ENCODE assay signal across 12 mouse cellular contexts in the genomic region with DNA sequence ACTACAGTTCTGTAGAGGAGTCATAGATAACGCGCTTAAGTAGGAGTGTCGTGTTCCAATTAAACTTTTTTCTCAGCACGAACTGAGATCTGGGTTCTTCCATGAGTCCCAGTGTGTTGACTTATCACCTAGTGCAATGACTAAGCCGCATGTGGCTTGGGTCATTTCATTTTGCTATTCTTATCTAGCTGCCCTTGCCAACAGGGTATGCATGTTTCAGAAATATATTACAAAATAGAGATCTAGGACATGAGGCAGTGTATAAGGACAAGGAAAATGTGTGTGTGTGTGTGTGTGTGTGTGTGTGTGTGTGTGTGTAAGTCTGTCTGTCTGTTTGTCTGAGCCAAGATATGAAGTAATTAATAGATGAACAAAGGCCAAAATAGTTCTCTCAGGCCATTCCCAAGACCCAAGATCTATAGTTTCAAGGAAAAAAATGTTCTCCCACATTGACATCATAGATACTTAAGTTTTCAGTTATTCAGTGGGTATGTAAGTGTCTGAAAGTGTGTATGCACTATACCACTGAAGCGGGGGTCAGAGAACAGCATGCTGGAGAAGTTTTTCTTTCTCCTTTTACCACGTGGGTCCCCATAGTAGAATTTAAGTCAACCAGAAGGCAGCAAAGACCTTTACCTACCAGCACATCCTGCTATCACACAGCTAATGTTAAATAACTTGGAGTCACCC.
A peak's percentile ranks its signal among the peaks of the same experiment; 100 is the strongest.
DNase-seq lines count a peak whose midpoint lies in the region; ATAC-seq lines count a peak whose summit lies in the region.
"Had no signal": no experiment of that assay in that cellular context is flagged by ENCODE, and none has a peak within 500 bp of the region (broad histone marks: within the 10 kb centered on the region; RNA-seq: fewer than 3 reads in every experiment).

No protein-coding gene starts in this region.

- H3K4me1 ChIP-seq in heart, embryonic 14.5 days (ENCODE audit: control insufficient read depth in 2 of 2, insufficient read depth in 2 of 2, low read length in 2 of 2): no peaks in the 10 kb centered on the region
- peaks cover 12% of the 10 kb centered on the region; the same call in 1 of the 2 replicates for H3K4me1 ChIP-seq in midbrain, embryonic 12.5 days
- H3K4me1 ChIP-seq in midbrain, embryonic 14.5 days (ENCODE audit: control insufficient read depth, insufficient read depth, low read length): peaks cover 8% of the 10 kb centered on the region; the same call in 1 of the 2 replicates
- peaks cover 12% of the 10 kb centered on the region; the same call in 1 of the 2 replicates for H3K4me1 ChIP-seq in hindbrain, embryonic 13.5 days (replicated peaks)
- H3K4me1 ChIP-seq: liver, embryonic 12.5 days; stomach, embryonic 15.5 days had no signal

- no peaks in the 10 kb centered on the region for H3K27me3 ChIP-seq in heart, embryonic 14.5 days (ENCODE audit: control insufficient read depth, insufficient read depth, low read length)
- peaks cover 3% of the 10 kb centered on the region; the same call in 1 of the 2 replicates for H3K27me3 ChIP-seq in midbrain, embryonic 12.5 days
- no peaks in the 10 kb centered on the region for H3K27me3 ChIP-seq in midbrain, embryonic 14.5 days (ENCODE audit: control insufficient read depth, insufficient read depth, low read length)
- H3K27me3 ChIP-seq in hindbrain, embryonic 13.5 days: no peaks in the 10 kb centered on the region
- H3K27me3 ChIP-seq: liver, embryonic 12.5 days; stomach, embryonic 15.5 days had no signal

- H3K9ac ChIP-seq in heart, embryonic 14.5 days (ENCODE audit: low read length): no peak overlapping the region
- H3K9ac ChIP-seq in midbrain, embryonic 12.5 days (replicated peaks): no peak overlapping the region
- no peak overlapping the region for H3K9ac ChIP-seq in midbrain, embryonic 14.5 days (replicated peaks; ENCODE audit: low read length)
- no peak overlapping the region for H3K9ac ChIP-seq in hindbrain, embryonic 13.5 days
- H3K9ac ChIP-seq: liver, embryonic 12.5 days; stomach, embryonic 15.5 days had no signal

- no peak for ATAC-seq in heart, embryonic 14.5 days (ENCODE audit: insufficient number of reproducible peaks, insufficient read depth, low FRiP score, low read depth)
- peak; percentile 38 for ATAC-seq in midbrain, embryonic 12.5 days (ENCODE audit: low FRiP score, low read depth)
- no peak for ATAC-seq in midbrain, embryonic 14.5 days (ENCODE audit: low FRiP score, low TSS enrichment)
- peak; percentile 50 for ATAC-seq in hindbrain, embryonic 13.5 days (ENCODE audit: low FRiP score)
- ATAC-seq: CD4-positive, CD25-positive, alpha-beta regulatory T cell, adult 4 months; intestine, postnatal 0 days; liver, embryonic 12.5 days had no signal

- no peak for DNase-seq in heart, postnatal 4 days
- DNase-seq in midbrain, embryonic 14.5 days: no peak
- DNase-seq in spleen, postnatal 14 days (ENCODE audit: low spot score in 2 of 2): no peak
- DNase-seq in left cerebral cortex, postnatal 10 days (ENCODE audit: extremely low spot score in 1 of 2, low spot score in 2 of 2): no peak
- DNase-seq in spleen, adult 12 weeks (ENCODE audit: low spot score): no peak

- intact Hi-C loops in left cerebral cortex, postnatal 10 days (cut with DNase I): no loop called here

- H3K4me3 ChIP-seq in heart, embryonic 14.5 days (ENCODE audit: control insufficient read depth in 1 of 2, insufficient read depth in 1 of 2, low read depth in 1 of 2, low read length in 2 of 2): no peak overlapping the region
- H3K4me3 ChIP-seq in midbrain, embryonic 12.5 days: no peak overlapping the region
- no peak overlapping the region for H3K4me3 ChIP-seq in midbrain, embryonic 14.5 days (replicated peaks; ENCODE audit: low read depth, low read length)
- H3K4me3 ChIP-seq in hindbrain, embryonic 13.5 days: no peak overlapping the region
- H3K4me3 ChIP-seq: liver, embryonic 12.5 days; stomach, embryonic 15.5 days had no signal

- no peaks in the 10 kb centered on the region for H3K36me3 ChIP-seq in heart, embryonic 14.5 days (ENCODE audit: control insufficient read depth, insufficient read depth, low read length)
- H3K36me3 ChIP-seq in midbrain, embryonic 12.5 days: no peaks in the 10 kb centered on the region
- H3K36me3 ChIP-seq in midbrain, embryonic 14.5 days (ENCODE audit: control insufficient read depth, insufficient read depth, low read length): no peaks in the 10 kb centered on the region
- no peaks in the 10 kb centered on the region for H3K36me3 ChIP-seq in hindbrain, embryonic 13.5 days
- H3K36me3 ChIP-seq: liver, embryonic 12.5 days; stomach, embryonic 15.5 days had no signal

- WGBS in heart, embryonic 14.5 days: 69% methylated on average over 7 of the region's 7 CpGs
- 82% methylated on average over 7 of the region's 7 CpGs for whole genome bisulfite sequencing in midbrain, embryonic 12.5 days
- WGBS in midbrain, embryonic 14.5 days: 81% methylated on average over 7 of the region's 7 CpGs
- WGBS in hindbrain, embryonic 13.5 days: 84% methylated on average over 7 of the region's 7 CpGs

- H3K9me3 ChIP-seq in heart, embryonic 14.5 days (ENCODE audit: control insufficient read depth, low read length): no peaks in the 10 kb centered on the region
- no peaks in the 10 kb centered on the region for H3K9me3 ChIP-seq in midbrain, embryonic 12.5 days
- H3K9me3 ChIP-seq in midbrain, embryonic 14.5 days (ENCODE audit: control insufficient read depth, low read length): no peaks in the 10 kb centered on the region
- H3K9me3 ChIP-seq in hindbrain, embryonic 13.5 days: no peaks in the 10 kb centered on the region
- H3K9me3 ChIP-seq: liver, embryonic 12.5 days; stomach, embryonic 15.5 days had no signal

- H3K4me2 ChIP-seq in heart, embryonic 14.5 days (ENCODE audit: low read length): peak overlapping the region; percentile 4; the same call in 1 of the 2 replicates
- 0 out of 2 replicates have a peak overlapping the region, but pooled peaks have one; percentile 5 for H3K4me2 ChIP-seq in midbrain, embryonic 12.5 days (replicated peaks)
- H3K4me2 ChIP-seq in midbrain, embryonic 14.5 days (ENCODE audit: low read length): no peak overlapping the region
- H3K4me2 ChIP-seq in hindbrain, embryonic 13.5 days: no peak overlapping the region
- H3K4me2 ChIP-seq: liver, embryonic 12.5 days; stomach, embryonic 15.5 days had no signal

- H3K27ac ChIP-seq in heart, embryonic 14.5 days (replicated peaks in 1 of 2; ENCODE audit: control insufficient read depth in 1 of 2, insufficient read depth in 1 of 2, low read depth in 2 of 2, low read length in 2 of 2): 0 out of 4 replicates have a peak overlapping the region, but pooled peaks of 1 of the 2 experiments have one; percentile 47
- no peak overlapping the region for H3K27ac ChIP-seq in midbrain, embryonic 12.5 days (replicated peaks)
- H3K27ac ChIP-seq in midbrain, embryonic 14.5 days (replicated peaks; ENCODE audit: low read depth, low read length): no peak overlapping the region
- H3K27ac ChIP-seq in hindbrain, embryonic 13.5 days: no peak overlapping the region
- H3K27ac ChIP-seq: liver, embryonic 12.5 days had no signal

Comparison
In these comparisons a context has a peak if more than half of its experiments do, and no peak if none do; other contexts are left out.
1. ATAC-seq: peak in midbrain, embryonic 12.5 days (single experiment) and hindbrain, embryonic 13.5 days (single experiment); none in heart, embryonic 14.5 days (single experiment) and midbrain, embryonic 14.5 days (single experiment).
2. H3K4me2 ChIP-seq: peak in heart, embryonic 14.5 days (single experiment) and midbrain, embryonic 12.5 days (single experiment); none in midbrain, embryonic 14.5 days (single experiment) and hindbrain, embryonic 13.5 days (single experiment).